In genomic region chr17:23748631-23749391, GRCm38 (mm10) we compare ENCODE assay signal across 8 mouse cellular contexts. TPM values are rescaled to one million over a fixed set of nuclear protein-coding genes. Genes with fewer than 3 reads are reported as not detected.
DNase-seq lines count a peak whose midpoint lies in the region; ATAC-seq and TF ChIP-seq lines count a peak whose summit lies in the region.

No protein-coding gene starts in this region.

- CTCF ChIA-PET in Patski (lab: Charles Lee), result interaction anchor here (0.7 to 1.6 kb wide), 9 partner anchors 9 to 123 kb away, joined by 3 to 5 read pairs (median 4); no protein-coding TSS in a partner anchor

- no peak for TF ChIP-seq CTCF in Patski (IDR thresholded peaks at IDR 0.05)
- TF ChIP-seq CTCF in liver, postnatal 0 days (IDR thresholded peaks at IDR 0.05; ENCODE audit: low read depth), result peak; percentile 90

- H3K27ac ChIP-seq in heart, embryonic 10.5 days, result no peak overlapping the region
- no peak overlapping the region for H3K27ac ChIP-seq in kidney, embryonic 16.5 days (ENCODE audit: low read length)
- H3K27ac ChIP-seq in liver, postnatal 0 days (ENCODE audit: low read depth), result no peak overlapping the region

- no peaks in the 10 kb centered on the region for H3K9me3 ChIP-seq in heart, embryonic 10.5 days
- H3K9me3 ChIP-seq in kidney, embryonic 16.5 days (ENCODE audit: low read length), result no peaks in the 10 kb centered on the region
- H3K9me3 ChIP-seq in liver, postnatal 0 days (ENCODE audit: low read length), result no peaks in the 10 kb centered on the region

- H3K4me1 ChIP-seq in heart, embryonic 10.5 days, result peaks cover 23% of the 10 kb centered on the region
- H3K4me1 ChIP-seq in kidney, embryonic 16.5 days (ENCODE audit: insufficient read depth, low read length), result peaks cover 26% of the 10 kb centered on the region
- H3K4me1 ChIP-seq in liver, postnatal 0 days (ENCODE audit: insufficient read depth), result peaks cover 14% of the 10 kb centered on the region

- H3K4me2 ChIP-seq in kidney, embryonic 16.5 days (replicated peaks; ENCODE audit: low read depth, low read length), result peak overlapping the region; percentile 42
- peak overlapping the region; percentile 67 for H3K4me2 ChIP-seq in liver, postnatal 0 days (ENCODE audit: low read depth, low read length)

- DNase-seq in frontal cortex, postnatal 10 days (ENCODE audit: low spot score in 2 of 2), result no peak
- DNase-seq in Patski (ENCODE audit: low read depth, low spot score), result no peak
- peak; percentile 66 to 84 for DNase-seq in cerebellum, postnatal 25 days
- DNase-seq in heart, embryonic 10.5 days (ENCODE audit: low spot score), result peak; percentile 74
- DNase-seq in liver, postnatal 0 days, result peak; percentile 72
- DNase-seq in retina, postnatal 7 days (ENCODE audit: low read depth, low spot score), result peak; percentile 72

- peak overlapping the region; percentile 37 for H3K4me3 ChIP-seq in heart, embryonic 10.5 days
- H3K4me3 ChIP-seq in kidney, embryonic 16.5 days (ENCODE audit: low read length), result peak overlapping the region; percentile 30
- H3K4me3 ChIP-seq in liver, postnatal 0 days (ENCODE audit: low read depth, low read length), result peak overlapping the region; percentile 42

- H3K36me3 ChIP-seq in heart, embryonic 10.5 days, result peaks cover 27% of the 10 kb centered on the region
- H3K36me3 ChIP-seq in kidney, embryonic 16.5 days (ENCODE audit: insufficient read depth, low read length), result peaks cover 25% of the 10 kb centered on the region
- H3K36me3 ChIP-seq in liver, postnatal 0 days (replicated peaks; ENCODE audit: insufficient read depth, low read length), result 0 out of 2 replicates have a peak, but pooled peaks cover 4% of the 10 kb centered on the region

- H3K27me3 ChIP-seq in Patski, result peaks cover 4% of the 10 kb centered on the region
- peaks cover 46% of the 10 kb centered on the region for H3K27me3 ChIP-seq in heart, embryonic 10.5 days (ENCODE audit: insufficient read depth, poor library complexity, severe bottlenecking)
- H3K27me3 ChIP-seq in kidney, embryonic 16.5 days (ENCODE audit: insufficient read depth, low read length), result peaks cover 31% of the 10 kb centered on the region
- peaks cover 33% of the 10 kb centered on the region for H3K27me3 ChIP-seq in liver, postnatal 0 days (ENCODE audit: insufficient read depth, low read length)

- H3K9ac ChIP-seq in kidney, embryonic 16.5 days (replicated peaks; ENCODE audit: low read length), result 0 out of 2 replicates have a peak overlapping the region, but pooled peaks have one; percentile 15
- H3K9ac ChIP-seq in liver, postnatal 0 days (replicated peaks), result no peak overlapping the region; the same call in 1 of the 2 replicates

- peak; percentile 60 for ATAC-seq in frontal cortex, adult (ENCODE audit: low TSS enrichment)
- peak; percentile 54 for ATAC-seq in Patski
- no peak; the same call in 1 of the 2 replicates for ATAC-seq in kidney, embryonic 16.5 days (ENCODE audit: low FRiP score, low TSS enrichment)
- peak; percentile 71 for ATAC-seq in liver, postnatal 0 days

- POLR2A ChIA-PET in Patski (lab: Charles Lee), result no interaction called here

- 37% methylated on average over 10 of the region's 10 CpGs for WGBS in heart, embryonic 10.5 days
- WGBS in kidney, embryonic 16.5 days, result 29% methylated on average over 10 of the region's 10 CpGs
- 20% methylated on average over 10 of the region's 10 CpGs for WGBS in liver, postnatal 0 days (ENCODE audit: insufficient replicate concordance)

- no peak for TF ChIP-seq EP300 in liver, postnatal 0 days (IDR thresholded peaks at IDR 0.05; ENCODE audit: low read depth)

- in situ Hi-C loops in Patski (cut with MboI; ENCODE audit: low pct_unique_long_range_greater_than_20kb), result no loop called here

RNA-seq across cellular contexts. Expression of gene Kremen2, which starts 3.2 kb away (rescaled TPM):
- polyA plus RNA-seq in Patski (2021), result not detected
- 0.43 and 1.9 TPM in 2 replicates for polyA plus RNA-seq in heart, embryonic 10.5 days (2016; fragmentation: Nextera tagmentation; extraction: Ambion mirVana)
- 0.81 and 1.3 TPM in 2 replicates for polyA plus RNA-seq in kidney, embryonic 16.5 days (2015; fragmentation: Nextera tagmentation; extraction: Ambion mirVana)
- polyA plus RNA-seq in liver, postnatal 0 days (2015; fragmentation: Nextera tagmentation; extraction: Ambion mirVana), result not detected in 2 replicates

RNA-seq across cellular contexts. Expression of gene Paqr4, which starts 8.1 kb away (rescaled TPM):
- polyA plus RNA-seq in Patski (2021), result 7.3 TPM
- polyA plus RNA-seq in heart, embryonic 10.5 days (2016; fragmentation: Nextera tagmentation; extraction: Ambion mirVana), result 8.7 and 9.3 TPM in 2 replicates
- 22.9 and 25.4 TPM in 2 replicates for polyA plus RNA-seq in kidney, embryonic 16.5 days (2015; fragmentation: Nextera tagmentation; extraction: Ambion mirVana)
- polyA plus RNA-seq in liver, postnatal 0 days (2015; fragmentation: Nextera tagmentation; extraction: Ambion mirVana), result 4.0 and 4.3 TPM in 2 replicates

RNA-seq across cellular contexts. Expression of gene Flywch1, which starts 22.6 kb away (rescaled TPM):
- 96.0 TPM for polyA plus RNA-seq in Patski (2021)
- 97.9 and 117 TPM in 2 replicates for polyA plus RNA-seq in heart, embryonic 10.5 days (2016; fragmentation: Nextera tagmentation; extraction: Ambion mirVana)
- polyA plus RNA-seq in kidney, embryonic 16.5 days (2015; fragmentation: Nextera tagmentation; extraction: Ambion mirVana), result 101 and 104 TPM in 2 replicates
- polyA plus RNA-seq in liver, postnatal 0 days (2015; fragmentation: Nextera tagmentation; extraction: Ambion mirVana), result 11.9 TPM in 2 replicates

RNA-seq across cellular contexts. Expression of gene Pkmyt1, which starts 22.7 kb away (rescaled TPM):
- polyA plus RNA-seq in Patski (2021), result 13.3 TPM
- 46.5 and 53.2 TPM in 2 replicates for polyA plus RNA-seq in heart, embryonic 10.5 days (2016; fragmentation: Nextera tagmentation; extraction: Ambion mirVana)
- 53.0 and 56.2 TPM in 2 replicates for polyA plus RNA-seq in kidney, embryonic 16.5 days (2015; fragmentation: Nextera tagmentation; extraction: Ambion mirVana)
- polyA plus RNA-seq in liver, postnatal 0 days (2015; fragmentation: Nextera tagmentation; extraction: Ambion mirVana), result 12.5 and 13.9 TPM in 2 replicates

RNA-seq across cellular contexts. Expression of gene 1520401A03Rik, which starts 26.2 kb away (rescaled TPM):
- polyA plus RNA-seq in Patski (2021), result not detected
- polyA plus RNA-seq in heart, embryonic 10.5 days (2016; fragmentation: Nextera tagmentation; extraction: Ambion mirVana), result not detected in 2 replicates
- 0.15 and 0.61 TPM in 2 replicates for polyA plus RNA-seq in kidney, embryonic 16.5 days (2015; fragmentation: Nextera tagmentation; extraction: Ambion mirVana)
- not detected in 2 replicates for polyA plus RNA-seq in liver, postnatal 0 days (2015; fragmentation: Nextera tagmentation; extraction: Ambion mirVana)

Comparison
In these comparisons a context has a peak if more than half of its experiments do, and no peak if none do; other contexts are left out.
1. DNase-seq: peak in cerebellum, postnatal 25 days (2 of 2), heart, embryonic 10.5 days (single experiment), liver, postnatal 0 days (single experiment) and retina, postnatal 7 days (single experiment); none in frontal cortex, postnatal 10 days (0 of 2) and Patski (single experiment).
2. Peak in every context shown above with its lines, with median percentiles within 50 percentile points of each other: H3K4me3 ChIP-seq.